In genomic region chrX:73663143-73663542, GRCm38 (mm10) we compare ENCODE assay signal across 17 mouse cellular contexts. TPM values are rescaled to one million over a fixed set of nuclear protein-coding genes. Genes with fewer than 3 reads are reported as not detected.
A peak's percentile ranks its signal among the peaks of the same experiment; 100 is the strongest.
DNase-seq lines count a peak whose midpoint lies in the region; ATAC-seq and TF ChIP-seq lines count a peak whose summit lies in the region.
"Had no signal": no experiment of that assay in that cellular context is flagged by ENCODE, and none has a peak within 500 bp of the region (broad histone marks: within the 10 kb centered on the region; RNA-seq: fewer than 3 reads in every experiment).

No protein-coding gene starts in this region.

- H3K4me1 ChIP-seq in forebrain, postnatal 0 days (ENCODE audit: insufficient read depth), result no peaks in the 10 kb centered on the region
- H3K4me1 ChIP-seq in forebrain, embryonic 16.5 days (replicated peaks; ENCODE audit: control insufficient read depth, insufficient read depth, low read length), result peaks cover 10% of the 10 kb centered on the region
- H3K4me1 ChIP-seq in liver, embryonic 14.5 days (replicated peaks; ENCODE audit: control insufficient read depth in 2 of 2, insufficient read depth in 2 of 2, low read length in 1 of 2), result no peaks in the 10 kb centered on the region
- H3K4me1 ChIP-seq in E14TG2a.4 (replicated peaks; ENCODE audit: low read depth, low read length), result peaks cover 17% of the 10 kb centered on the region; the same call in 1 of the 2 replicates
- H3K4me1 ChIP-seq: intestine, embryonic 15.5 days had no signal

- TF ChIP-seq CTCF in forebrain, postnatal 0 days (IDR thresholded peaks at IDR 0.05; ENCODE audit: low read depth), result peak; percentile 37
- peak; percentile 28; the same call in 1 of the 2 replicates for TF ChIP-seq CTCF in liver, embryonic 14.5 days (IDR thresholded peaks at IDR 0.05; ENCODE audit: low read depth)
- TF ChIP-seq CTCF in E14TG2a.4 (conservative IDR thresholded peaks at IDR 0.05; ENCODE audit: low read length), result 0 out of 2 replicates have a peak, but pooled peaks have one; percentile 22

- H3K27me3 ChIP-seq in forebrain, postnatal 0 days (ENCODE audit: insufficient read depth, low read length), result no peaks in the 10 kb centered on the region
- H3K27me3 ChIP-seq in forebrain, embryonic 16.5 days (replicated peaks; ENCODE audit: control insufficient read depth, insufficient read depth, low read length), result no peaks in the 10 kb centered on the region; the same call in 1 of the 2 replicates
- H3K27me3 ChIP-seq in liver, embryonic 14.5 days (ENCODE audit: control insufficient read depth, insufficient read depth, low read length), result no peaks in the 10 kb centered on the region; the same call in 1 of the 2 replicates
- peaks cover 10% of the 10 kb centered on the region for H3K27me3 ChIP-seq in E14TG2a.4 (ENCODE audit: insufficient read depth, low read length)
- H3K27me3 ChIP-seq: forebrain, embryonic 15.5 days; intestine, embryonic 15.5 days had no signal

- DNase-seq in forebrain, postnatal 0 days, result peak; percentile 18
- DNase-seq in liver, embryonic 14.5 days (ENCODE audit: low read depth in 3 of 3, low spot score in 3 of 3), result no peak
- no peak for DNase-seq in liver
- DNase-seq in naive thymus-derived CD4-positive, alpha-beta T cell, adult 2 months (ENCODE audit: low read depth), result peak; percentile 39
- no peak for DNase-seq in heart, postnatal 25 days (ENCODE audit: low spot score)
- no peak for DNase-seq in cerebellum, adult 11-12 months
- DNase-seq: adrenal gland, postnatal 36 days; cerebellum, adult 9-11 months; gastrocnemius, postnatal 36 days; kidney, postnatal 25 days had no signal

- no peak for ATAC-seq in forebrain, postnatal 0 days
- ATAC-seq in forebrain, embryonic 16.5 days, result no peak
- ATAC-seq in liver, embryonic 14.5 days (ENCODE audit: insufficient read depth), result no peak
- ATAC-seq: forebrain, embryonic 15.5 days; intestine, embryonic 15.5 days had no signal

- H3K36me3 ChIP-seq in forebrain, postnatal 0 days (ENCODE audit: insufficient read depth), result no peaks in the 10 kb centered on the region
- H3K36me3 ChIP-seq in forebrain, embryonic 16.5 days (ENCODE audit: control insufficient read depth, insufficient read depth), result no peaks in the 10 kb centered on the region
- no peaks in the 10 kb centered on the region for H3K36me3 ChIP-seq in liver, embryonic 14.5 days (replicated peaks; ENCODE audit: control insufficient read depth, insufficient read depth, low read depth)
- no peaks in the 10 kb centered on the region for H3K36me3 ChIP-seq in E14TG2a.4 (ENCODE audit: insufficient read depth, low read length)
- H3K36me3 ChIP-seq: forebrain, embryonic 15.5 days; intestine, embryonic 15.5 days had no signal

- no peak overlapping the region for H3K27ac ChIP-seq in forebrain, postnatal 0 days (ENCODE audit: low read depth, low read length)
- H3K27ac ChIP-seq in forebrain, embryonic 16.5 days (ENCODE audit: low read length), result no peak overlapping the region
- no peak overlapping the region for H3K27ac ChIP-seq in liver, embryonic 14.5 days
- H3K27ac ChIP-seq: forebrain, embryonic 15.5 days; intestine, embryonic 15.5 days; macrophage had no signal

- intact Hi-C loops in heart, postnatal 25 days (cut with DNase I), result no loop called here

- no peak overlapping the region for H3K4me3 ChIP-seq in forebrain, postnatal 0 days (ENCODE audit: low read depth, low read length)
- no peak overlapping the region for H3K4me3 ChIP-seq in forebrain, embryonic 16.5 days (replicated peaks; ENCODE audit: low read length)
- H3K4me3 ChIP-seq in liver, embryonic 14.5 days (ENCODE audit: insufficient read depth in 1 of 2, low read depth in 2 of 2, low read length in 2 of 2), result no peak overlapping the region
- no peak overlapping the region for H3K4me3 ChIP-seq in E14TG2a.4 (replicated peaks; ENCODE audit: low read length)
- H3K4me3 ChIP-seq: forebrain, embryonic 15.5 days; intestine, embryonic 15.5 days had no signal

- H3K9ac ChIP-seq in forebrain, postnatal 0 days, result no peak overlapping the region
- H3K9ac ChIP-seq in forebrain, embryonic 16.5 days (replicated peaks; ENCODE audit: low read depth, low read length), result no peak overlapping the region
- no peak overlapping the region for H3K9ac ChIP-seq in liver, embryonic 14.5 days (replicated peaks)
- H3K9ac ChIP-seq: forebrain, embryonic 15.5 days; intestine, embryonic 15.5 days had no signal

- no peak for TF ChIP-seq EP300 in liver, embryonic 14.5 days (IDR thresholded peaks at IDR 0.05; ENCODE audit: low read depth)

- no peaks in the 10 kb centered on the region for H3K9me3 ChIP-seq in forebrain, postnatal 0 days (ENCODE audit: low read length)
- no peaks in the 10 kb centered on the region for H3K9me3 ChIP-seq in forebrain, embryonic 16.5 days (ENCODE audit: control insufficient read depth, low read length)
- no peaks in the 10 kb centered on the region for H3K9me3 ChIP-seq in liver, embryonic 14.5 days (ENCODE audit: control insufficient read depth, low read length)
- no peaks in the 10 kb centered on the region for H3K9me3 ChIP-seq in E14TG2a.4 (ENCODE audit: low read length)
- H3K9me3 ChIP-seq: forebrain, embryonic 15.5 days; intestine, embryonic 15.5 days had no signal

- H3K4me2 ChIP-seq in forebrain, postnatal 0 days (ENCODE audit: low read depth), result no peak overlapping the region
- H3K4me2 ChIP-seq in forebrain, embryonic 16.5 days (ENCODE audit: low read length), result no peak overlapping the region
- H3K4me2 ChIP-seq in liver, embryonic 14.5 days (ENCODE audit: low read depth), result no peak overlapping the region
- H3K4me2 ChIP-seq: forebrain, embryonic 15.5 days; intestine, embryonic 15.5 days had no signal

RNA-seq across cellular contexts. Expression of gene Pnck, which starts 3.2 kb away (rescaled TPM):
- 104 and 117 TPM in 2 replicates for total RNA-seq in forebrain, postnatal 0 days (2014; rRNA removed)
- 136 and 145 TPM in 2 replicates for polyA plus RNA-seq in forebrain, postnatal 0 days (2015; fragmentation: Nextera tagmentation; extraction: Ambion mirVana)
- polyA plus RNA-seq in forebrain, embryonic 16.5 days (2015; fragmentation: Nextera tagmentation; extraction: Ambion mirVana), result 105 and 143 TPM in 2 replicates
- 0.89 and 0.93 TPM in 2 replicates for polyA plus RNA-seq in liver, embryonic 14.5 days (2012; rRNA removed)
- 0.96 TPM in 2 replicates for polyA plus RNA-seq in liver, embryonic 14.5 days (2014; fragmentation: Nextera tagmentation; extraction: Ambion mirVana)
- total RNA-seq in heart, postnatal 25 days (2021), result 1 to 10 TPM; 5.0 to 7.6 TPM
- total RNA-seq: monocyte, adult 5-6 weeks; neutrophil, adult 5-6 weeks had no signal

RNA-seq across cellular contexts. Expression of gene Slc6a8, which starts 9.8 kb away (rescaled TPM):
- total RNA-seq in forebrain, postnatal 0 days (2014; rRNA removed), result 39.5 and 45.4 TPM in 2 replicates
- 3.9 and 5.8 TPM in 2 replicates for polyA plus RNA-seq in forebrain, postnatal 0 days (2015; fragmentation: Nextera tagmentation; extraction: Ambion mirVana)
- 6.4 and 7.5 TPM in 2 replicates for polyA plus RNA-seq in forebrain, embryonic 16.5 days (2015; fragmentation: Nextera tagmentation; extraction: Ambion mirVana)
- polyA plus RNA-seq in liver, embryonic 14.5 days (2012; rRNA removed), result 1.7 and 2.0 TPM in 2 replicates
- polyA plus RNA-seq in liver, embryonic 14.5 days (2014; fragmentation: Nextera tagmentation; extraction: Ambion mirVana), result 0.29 and 0.34 TPM in 2 replicates
- total RNA-seq in heart, postnatal 25 days (2021), result 100 to 1,000 TPM; 123 to 125 TPM
- total RNA-seq: monocyte, adult 5-6 weeks; neutrophil, adult 5-6 weeks had no signal

RNA-seq across cellular contexts. Expression of gene Dusp9, which starts 23.9 kb away (rescaled TPM):
- 0.19 and 0.92 TPM in 2 replicates for total RNA-seq in forebrain, postnatal 0 days (2014; rRNA removed)
- polyA plus RNA-seq in forebrain, postnatal 0 days (2015; fragmentation: Nextera tagmentation; extraction: Ambion mirVana), result 0.23 and 0.28 TPM in 2 replicates
- polyA plus RNA-seq in forebrain, embryonic 16.5 days (2015; fragmentation: Nextera tagmentation; extraction: Ambion mirVana), result 0.26 and 0.37 TPM in 2 replicates
- polyA plus RNA-seq in liver, embryonic 14.5 days (2012; rRNA removed), result 23.0 and 24.7 TPM in 2 replicates
- polyA plus RNA-seq in liver, embryonic 14.5 days (2014; fragmentation: Nextera tagmentation; extraction: Ambion mirVana), result 8.1 and 9.3 TPM in 2 replicates
- not detected for total RNA-seq in heart, postnatal 25 days (2021)
- total RNA-seq: gastrocnemius, postnatal 36 days; monocyte, adult 5-6 weeks; neutrophil, adult 5-6 weeks had no signal

RNA-seq across cellular contexts. Expression of gene Bcap31, which starts 52.8 kb away (rescaled TPM):
- 41.9 and 45.4 TPM in 2 replicates for total RNA-seq in forebrain, postnatal 0 days (2014; rRNA removed)
- 113 and 121 TPM in 2 replicates for polyA plus RNA-seq in forebrain, postnatal 0 days (2015; fragmentation: Nextera tagmentation; extraction: Ambion mirVana)
- 109 and 111 TPM in 2 replicates for polyA plus RNA-seq in forebrain, embryonic 16.5 days (2015; fragmentation: Nextera tagmentation; extraction: Ambion mirVana)
- polyA plus RNA-seq in liver, embryonic 14.5 days (2012; rRNA removed), result 31.6 and 41.7 TPM in 2 replicates
- 136 and 137 TPM in 2 replicates for polyA plus RNA-seq in liver, embryonic 14.5 days (2014; fragmentation: Nextera tagmentation; extraction: Ambion mirVana)
- total RNA-seq in heart, postnatal 25 days (2021), result 10 to 100 TPM; 76.5 to 81.9 TPM

RNA-seq across cellular contexts. Expression of gene Abcd1, which starts 53.3 kb away (rescaled TPM):
- total RNA-seq in forebrain, postnatal 0 days (2014; rRNA removed), result 11.7 and 13.8 TPM in 2 replicates
- polyA plus RNA-seq in forebrain, postnatal 0 days (2015; fragmentation: Nextera tagmentation; extraction: Ambion mirVana), result 6.7 and 7.6 TPM in 2 replicates
- polyA plus RNA-seq in forebrain, embryonic 16.5 days (2015; fragmentation: Nextera tagmentation; extraction: Ambion mirVana), result 11.3 and 12.3 TPM in 2 replicates
- polyA plus RNA-seq in liver, embryonic 14.5 days (2012; rRNA removed), result 5.9 and 6.1 TPM in 2 replicates
- polyA plus RNA-seq in liver, embryonic 14.5 days (2014; fragmentation: Nextera tagmentation; extraction: Ambion mirVana), result 6.5 and 6.6 TPM in 2 replicates
- total RNA-seq in heart, postnatal 25 days (2021), result 10 to 100 TPM; 29.1 to 30.6 TPM

Comparison
In these comparisons a context has a peak if more than half of its experiments do, and no peak if none do; other contexts are left out.
1. DNase-seq: peak in forebrain, postnatal 0 days (single experiment) and naive thymus-derived CD4-positive, alpha-beta T cell, adult 2 months (single experiment); none in liver, embryonic 14.5 days (0 of 3), liver (single experiment), heart, postnatal 25 days (single experiment) and cerebellum, adult 11-12 months (single experiment).
2. RNA of gene Pnck, which starts 3.2 kb away (polyA plus RNA-seq): 136 to 145 TPM in forebrain, postnatal 0 days and 105 to 143 TPM in forebrain, embryonic 16.5 days; 0.89 to 0.96 TPM in liver, embryonic 14.5 days; every median in the first group is over 10 times any median in the second.
3. Peak in every context shown above with its lines, with median percentiles within 50 percentile points of each other: CTCF ChIP-seq.